Mouse (Mus musculus): ENCODE measurements around the gene Adam19. TPM values are rescaled to one million over a fixed set of nuclear protein-coding genes. Genes with fewer than 3 reads are reported as not detected.

The Adam19 gene
- total and polyA plus RNA-seq, 2 experiments from 2014 or later = 15.8 to 67.9 TPM

GRCm38 (mm10) chr11:46128548-46128945, 72.8 kb downstream of the Adam19 start:
- no peak overlapping the region for H3K27ac ChIP-seq (ENCODE audit: low read depth)
- peak; percentile 68 for TF ChIP-seq CTCF (IDR thresholded peaks at IDR 0.05; ENCODE audit: low read depth)
- TF ChIP-seq EP300 (IDR thresholded peaks at IDR 0.05; ENCODE audit: low read depth) = no peak
- DNase-seq (ENCODE audit: low spot score) = peak; percentile 57
- peak; percentile 51 for ATAC-seq (ENCODE audit: insufficient read depth, low read depth)
- H3K27me3 ChIP-seq (ENCODE audit: control insufficient read depth, insufficient read depth, low read length) = no peaks in the 10 kb centered on the region
- H3K9me3 ChIP-seq (replicated peaks; ENCODE audit: control insufficient read depth, low read length) = no peaks in the 10 kb centered on the region
- 67% methylated on average over 9 of the region's 9 CpGs for WGBS
- no peak overlapping the region for H3K9ac ChIP-seq (replicated peaks; ENCODE audit: low read depth, low read length)
- no peak overlapping the region for H3K4me3 ChIP-seq (ENCODE audit: low read depth, low read length)
- H3K36me3 ChIP-seq (replicated peaks; ENCODE audit: control insufficient read depth, insufficient read depth, low read length) = peaks cover 75% of the 10 kb centered on the region
- no peak overlapping the region for H3K4me2 ChIP-seq (ENCODE audit: low read depth, low read length)
- H3K4me1 ChIP-seq (ENCODE audit: control insufficient read depth, insufficient read depth) = no peaks in the 10 kb centered on the region

GRCm38 (mm10) chr11:46131022-46131986, 75.5 kb downstream of the Adam19 start:
- no peak overlapping the region for H3K4me2 ChIP-seq (ENCODE audit: low read depth, low read length)

GRCm38 (mm10) chr11:46134899-46135298, 79.1 kb downstream of the Adam19 start:
- Histone ChIP-seq H3K27me3 (ENCODE audit: control insufficient read depth, insufficient read depth, low read length) (no peaks in the 10 kb centered on the region), H3K27ac (ENCODE audit: low read depth) (no peak overlapping the region), H3K36me3 (replicated peaks; ENCODE audit: control insufficient read depth, insufficient read depth, low read length) (peaks cover 82% of the 10 kb centered on the region), H3K4me2 (ENCODE audit: low read depth, low read length) (no peak overlapping the region), H3K4me1 (ENCODE audit: control insufficient read depth, insufficient read depth) (no peaks in the 10 kb centered on the region), H3K9ac (replicated peaks; ENCODE audit: low read depth, low read length) (no peak overlapping the region), H3K4me3 (ENCODE audit: low read depth, low read length) (no peak overlapping the region), H3K9me3 (replicated peaks; ENCODE audit: control insufficient read depth, low read length) (no peaks in the 10 kb centered on the region)
- WGBS = 76% methylated on average over 2 of the region's 2 CpGs
- DNase-seq (ENCODE audit: low spot score) (no peak), ATAC-seq (ENCODE audit: insufficient read depth, low read depth) (no peak)
- no peak for TF ChIP-seq CTCF (IDR thresholded peaks at IDR 0.05; ENCODE audit: low read depth)
- no peak for TF ChIP-seq EP300 (IDR thresholded peaks at IDR 0.05; ENCODE audit: low read depth)

More at GRCm38 (mm10) chr11:46131022-46131986, 75.5 kb downstream of the Adam19 start:
- TF ChIP-seq EP300 (IDR thresholded peaks at IDR 0.05; ENCODE audit: low read depth) (no peak), CTCF (IDR thresholded peaks at IDR 0.05; ENCODE audit: low read depth) (no peak)
- Histone ChIP-seq H3K4me3 (ENCODE audit: low read depth, low read length) (no peak overlapping the region), H3K27me3 (ENCODE audit: control insufficient read depth, insufficient read depth, low read length) (no peaks in the 10 kb centered on the region), H3K9ac (replicated peaks; ENCODE audit: low read depth, low read length) (no peak overlapping the region), H3K27ac (ENCODE audit: low read depth) (no peak overlapping the region), H3K36me3 (replicated peaks; ENCODE audit: control insufficient read depth, insufficient read depth, low read length) (peaks cover 76% of the 10 kb centered on the region), H3K9me3 (replicated peaks; ENCODE audit: control insufficient read depth, low read length) (no peaks in the 10 kb centered on the region), H3K4me1 (ENCODE audit: control insufficient read depth, insufficient read depth) (no peaks in the 10 kb centered on the region)
- DNase-seq (ENCODE audit: low spot score) (no peak), ATAC-seq (ENCODE audit: insufficient read depth, low read depth) (no peak)
- whole genome bisulfite sequencing = 65% methylated on average over 17 of the region's 17 CpGs

- Histone ChIP-seq H3K36me3 (replicated peaks; ENCODE audit: control insufficient read depth, insufficient read depth, low read length) (peaks cover 85% of the 10 kb centered on the region), H3K4me2 (ENCODE audit: low read depth, low read length) (no peak overlapping the region), H3K4me3 (ENCODE audit: low read depth, low read length) (no peak overlapping the region), H3K9me3 (replicated peaks; ENCODE audit: control insufficient read depth, low read length) (no peaks in the 10 kb centered on the region), H3K27ac (ENCODE audit: low read depth) (no peak overlapping the region), H3K27me3 (ENCODE audit: control insufficient read depth, insufficient read depth, low read length) (no peaks in the 10 kb centered on the region), H3K4me1 (ENCODE audit: control insufficient read depth, insufficient read depth) (no peaks in the 10 kb centered on the region), H3K9ac (replicated peaks; ENCODE audit: low read depth, low read length) (no peak overlapping the region)
- 77% methylated on average over 6 of the region's 6 CpGs for WGBS
- DNase-seq (ENCODE audit: low spot score) = no peak
- no peak for ATAC-seq (ENCODE audit: insufficient read depth, low read depth)
- TF ChIP-seq EP300 (IDR thresholded peaks at IDR 0.05; ENCODE audit: low read depth) (no peak), CTCF (IDR thresholded peaks at IDR 0.05; ENCODE audit: low read depth) (no peak)
These were observed 87.5 kb downstream of the Adam19 start for GRCm38 (mm10) chr11:46143342-46143741.

- H3K36me3 ChIP-seq (replicated peaks; ENCODE audit: control insufficient read depth, insufficient read depth, low read length) = peaks cover 65% of the 10 kb centered on the region
- WGBS = 87% methylated on average over 11 of the region's 11 CpGs
- H3K4me1 ChIP-seq (ENCODE audit: control insufficient read depth, insufficient read depth) = no peaks in the 10 kb centered on the region
- H3K9ac ChIP-seq (replicated peaks; ENCODE audit: low read depth, low read length) = no peak overlapping the region
- ATAC-seq (ENCODE audit: insufficient read depth, low read depth) (no peak), DNase-seq (ENCODE audit: low spot score) (no peak)
- H3K9me3 ChIP-seq (replicated peaks; ENCODE audit: control insufficient read depth, low read length) = no peaks in the 10 kb centered on the region
- no peak overlapping the region for H3K4me3 ChIP-seq (ENCODE audit: low read depth, low read length)
- TF ChIP-seq EP300 (IDR thresholded peaks at IDR 0.05; ENCODE audit: low read depth) (no peak), CTCF (IDR thresholded peaks at IDR 0.05; ENCODE audit: low read depth) (no peak)
- H3K27me3 ChIP-seq (ENCODE audit: control insufficient read depth, insufficient read depth, low read length) = no peaks in the 10 kb centered on the region
- no peak overlapping the region for H3K27ac ChIP-seq (ENCODE audit: low read depth)
- no peak overlapping the region for H3K4me2 ChIP-seq (ENCODE audit: low read depth, low read length)
These were observed 89.5 kb downstream of the Adam19 start for GRCm38 (mm10) chr11:46145163-46145875.
